ENCODE assay signal across 8 mouse cellular contexts in the genomic region with DNA sequence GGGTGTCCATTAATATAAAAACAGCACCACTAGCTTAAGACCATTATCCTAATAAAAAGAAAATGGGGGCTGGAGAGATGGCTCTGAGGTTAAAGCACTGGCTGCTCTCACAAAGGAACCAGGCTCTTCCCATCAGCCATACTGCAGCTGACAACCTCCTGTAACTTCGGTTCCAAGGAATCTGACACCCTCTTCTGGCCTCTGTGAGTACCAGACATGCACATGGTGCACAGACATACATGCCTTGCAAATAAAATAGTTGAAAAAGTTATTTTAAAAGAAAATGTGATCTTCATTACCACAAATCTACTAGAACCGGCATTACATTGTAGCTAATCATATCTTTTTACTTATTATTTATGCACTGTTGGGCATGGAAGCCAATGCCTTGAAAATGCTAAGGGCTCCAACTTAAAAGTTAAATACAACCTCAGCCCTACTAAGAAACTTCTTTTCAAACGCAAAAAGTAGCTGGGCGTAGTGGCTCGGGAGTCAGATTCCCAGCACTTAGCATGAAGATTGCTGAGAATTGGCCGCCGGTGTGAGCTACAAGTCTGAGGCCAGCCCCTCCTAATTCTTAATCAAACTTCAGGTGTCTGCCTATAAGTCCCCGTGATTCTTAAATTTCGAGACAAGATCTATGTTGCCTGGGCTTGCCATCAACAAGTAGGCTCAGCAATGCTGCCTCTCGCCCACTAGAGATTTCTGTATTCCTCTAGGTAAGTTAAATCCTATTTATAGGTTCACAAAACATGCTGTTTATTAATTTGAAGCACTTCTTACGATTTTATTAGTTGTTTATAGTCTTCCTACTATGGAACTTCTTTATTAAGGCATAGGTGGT. TPM values are rescaled to one million over a fixed set of nuclear protein-coding genes. Genes with fewer than 3 reads are reported as not detected.
DNase-seq lines count a peak whose midpoint lies in the region; ATAC-seq and TF ChIP-seq lines count a peak whose summit lies in the region.

No protein-coding gene starts in this region.

- no peaks in the 10 kb centered on the region for H3K27me3 ChIP-seq in testis, adult 2 months (ENCODE audit: control insufficient read depth, insufficient read depth, low read length)
- no peaks in the 10 kb centered on the region for H3K27me3 ChIP-seq in hindbrain, postnatal 0 days (ENCODE audit: insufficient read depth, low read length)
- H3K27me3 ChIP-seq in midbrain, embryonic 15.5 days (replicated peaks): no peaks in the 10 kb centered on the region

- H3K4me1 ChIP-seq in testis, adult 2 months (ENCODE audit: control insufficient read depth, insufficient read depth, low read length): peaks cover 2% of the 10 kb centered on the region; the same call in 1 of the 2 replicates
- H3K4me1 ChIP-seq in hindbrain, postnatal 0 days (ENCODE audit: insufficient read depth, low read length): no peaks in the 10 kb centered on the region; the same call in 1 of the 2 replicates
- H3K4me1 ChIP-seq in midbrain, embryonic 15.5 days: peaks cover 11% of the 10 kb centered on the region

- peak overlapping the region; percentile 70 for H3K9ac ChIP-seq in hindbrain, postnatal 0 days (replicated peaks; ENCODE audit: low read length)
- peak overlapping the region; percentile 62 for H3K9ac ChIP-seq in midbrain, embryonic 15.5 days

- TF ChIP-seq POLR2A in testis, adult 2 months (IDR thresholded peaks at IDR 0.05; ENCODE audit: control insufficient read depth, low read depth, low read length): no peak

- ATAC-seq in CD4-positive, CD25-positive, alpha-beta regulatory T cell, adult 4 months: no peak
- ATAC-seq in hindbrain, postnatal 0 days: no peak
- ATAC-seq in midbrain, embryonic 15.5 days (replicated peaks): no peak

- peak overlapping the region; percentile 96 for H3K4me3 ChIP-seq in testis, adult 2 months (ENCODE audit: control insufficient read depth, low read depth, low read length)
- peak overlapping the region; percentile 57 for H3K4me3 ChIP-seq in hindbrain, postnatal 0 days (ENCODE audit: low read length)
- peak overlapping the region; percentile 62 for H3K4me3 ChIP-seq in midbrain, embryonic 15.5 days

- no peaks in the 10 kb centered on the region for H3K9me3 ChIP-seq in hindbrain, postnatal 0 days (ENCODE audit: low read length)
- H3K9me3 ChIP-seq in midbrain, embryonic 15.5 days: no peaks in the 10 kb centered on the region

- 21% methylated on average over 11 of the region's 11 CpGs for WGBS in hindbrain, postnatal 0 days
- 26% methylated on average over 11 of the region's 11 CpGs for WGBS in midbrain, embryonic 15.5 days

- no peaks in the 10 kb centered on the region for H3K36me3 ChIP-seq in testis, adult 2 months (ENCODE audit: control insufficient read depth, insufficient read depth, low read length)
- no peaks in the 10 kb centered on the region for H3K36me3 ChIP-seq in hindbrain, postnatal 0 days (ENCODE audit: insufficient read depth, low read length)
- H3K36me3 ChIP-seq in midbrain, embryonic 15.5 days (replicated peaks): no peaks in the 10 kb centered on the region

- TF ChIP-seq CTCF in testis, adult 2 months (IDR thresholded peaks at IDR 0.05; ENCODE audit: control insufficient read depth, insufficient read depth, insufficient replicate concordance, low read depth, low read length): no peak
- peak; percentile 68 for TF ChIP-seq CTCF in hindbrain, postnatal 0 days (IDR thresholded peaks at IDR 0.05; ENCODE audit: low read depth)

- H3K27ac ChIP-seq in testis, adult 2 months (ENCODE audit: control insufficient read depth, insufficient read depth, low read depth, low read length): no peak overlapping the region; the same call in 1 of the 2 replicates
- peak overlapping the region; percentile 91 for H3K27ac ChIP-seq in hindbrain, postnatal 0 days
- H3K27ac ChIP-seq in midbrain, embryonic 15.5 days: peak overlapping the region; percentile 90

- peak overlapping the region; percentile 90 for H3K4me2 ChIP-seq in hindbrain, postnatal 0 days (ENCODE audit: low read depth, low read length)
- peak overlapping the region; percentile 76 for H3K4me2 ChIP-seq in midbrain, embryonic 15.5 days

- DNase-seq in CD4-positive, CD25-positive, alpha-beta regulatory T cell, adult 2 months (ENCODE audit: low read depth, low spot score): peak; percentile 72
- DNase-seq in testis, postnatal 14 days (ENCODE audit: low spot score): no peak
- peak; percentile 61 for DNase-seq in hindbrain, postnatal 0 days (ENCODE audit: low spot score)
- DNase-seq in right cerebral cortex, adult 18-20 months: no peak
- DNase-seq in urinary bladder, postnatal 36 days (ENCODE audit: low spot score in 2 of 2): no peak

RNA-seq across cellular contexts. Expression of a gene that starts 1.2 kb away (rescaled TPM):
- 1 to 10 TPM; 3.4 to 8.4 TPM for polyA plus RNA-seq in CD4-positive, CD25-positive, alpha-beta regulatory T cell, adult 4 months (2017; shearing (Covaris generic))
- 25.3 and 25.5 TPM in 2 replicates for polyA plus RNA-seq in testis, adult 2 months (2012; rRNA removed)
- 2.6 and 3.1 TPM in 2 replicates for total RNA-seq in hindbrain, postnatal 0 days (2014; rRNA removed)
- 5.1 and 5.7 TPM in 2 replicates for polyA plus RNA-seq in hindbrain, postnatal 0 days (2015; fragmentation: Nextera tagmentation; extraction: Ambion mirVana)
- 11.5 and 14.1 TPM in 2 replicates for polyA plus RNA-seq in midbrain, embryonic 15.5 days (2015; fragmentation: Nextera tagmentation; extraction: Ambion mirVana)

RNA-seq across cellular contexts. Expression of a gene that starts 6.6 kb away (rescaled TPM):
- polyA plus RNA-seq in CD4-positive, CD25-positive, alpha-beta regulatory T cell, adult 4 months (2017; shearing (Covaris generic)): 100 to 1,000 TPM; 375 to 447 TPM
- 372 and 405 TPM in 2 replicates for polyA plus RNA-seq in testis, adult 2 months (2012; rRNA removed)
- 521 and 547 TPM in 2 replicates for total RNA-seq in hindbrain, postnatal 0 days (2014; rRNA removed)
- 1,077 and 1,085 TPM in 2 replicates for polyA plus RNA-seq in hindbrain, postnatal 0 days (2015; fragmentation: Nextera tagmentation; extraction: Ambion mirVana)
- polyA plus RNA-seq in midbrain, embryonic 15.5 days (2015; fragmentation: Nextera tagmentation; extraction: Ambion mirVana): 589 and 658 TPM in 2 replicates

RNA-seq across cellular contexts. Expression of a gene that starts 42.7 kb away (rescaled TPM):
- 1 to 10 TPM; 1.2 to 1.3 TPM for polyA plus RNA-seq in CD4-positive, CD25-positive, alpha-beta regulatory T cell, adult 4 months (2017; shearing (Covaris generic))
- 13.0 and 145 TPM in 2 replicates for polyA plus RNA-seq in testis, adult 2 months (2012; rRNA removed)
- total RNA-seq in hindbrain, postnatal 0 days (2014; rRNA removed): 28.5 and 30.5 TPM in 2 replicates
- polyA plus RNA-seq in hindbrain, postnatal 0 days (2015; fragmentation: Nextera tagmentation; extraction: Ambion mirVana): 78.0 and 78.1 TPM in 2 replicates
- polyA plus RNA-seq in midbrain, embryonic 15.5 days (2015; fragmentation: Nextera tagmentation; extraction: Ambion mirVana): 26.5 and 30.0 TPM in 2 replicates

Comparison
In these comparisons a context has a peak if more than half of its experiments do, and no peak if none do; other contexts are left out.
1. DNase-seq: peak in CD4-positive, CD25-positive, alpha-beta regulatory T cell, adult 2 months (single experiment) and hindbrain, postnatal 0 days (single experiment); none in testis, postnatal 14 days (single experiment), right cerebral cortex, adult 18-20 months (single experiment) and urinary bladder, postnatal 36 days (0 of 2).
2. Peak in every context shown above with its lines, with median percentiles within 50 percentile points of each other: H3K4me3 ChIP-seq.